Mouse (Mus musculus) inflammation-experienced regulatory T-cells, adult 6 months (primary cell): Measurements from ENCODE around the gene Mnat1. TPM values are rescaled to one million over a fixed set of nuclear protein-coding genes. Genes with fewer than 3 reads are reported as not detected.

ENCODE experiments used
- ATAC-seq: one replicate; pipeline ENCODE4 v1.8.0; 2017
- polyA plus RNA-seq, 3 experiments: library from polyadenylated mRNA; unstranded; fragments of 100-300 nt; shearing (Covaris generic); gene quantifications; one replicate each; pipeline ENCODE4 v1.2.1; 2017

Gene Mnat1
- polyA plus RNA-seq, 3 experiments from 2014 or later: 21.8 to 40.7 (median 36.1) TPM

- ATAC-seq: no peak
Measured at GRCm38 (mm10) chr12:73241960-73242359, 118.4 kb downstream of the Mnat1 start.

- no peak for ATAC-seq
Measured at GRCm38 (mm10) chr12:73245687-73246086, 122.2 kb downstream of the Mnat1 start.

- ATAC-seq: no peak
Measured at GRCm38 (mm10) chr12:73255006-73255405, 131.5 kb downstream of the Mnat1 start.

- no peak for ATAC-seq
Measured at GRCm38 (mm10) chr12:73259269-73259668, 135.8 kb downstream of the Mnat1 start.

GRCm38 (mm10) chr12:73260339-73260738 lies 136.8 kb downstream of the Mnat1 start:
- ATAC-seq: no peak

- no peak for ATAC-seq
Measured at GRCm38 (mm10) chr12:73265381-73265978, 142.0 kb downstream of the Mnat1 start.

- no peak for ATAC-seq
Measured at GRCm38 (mm10) chr12:73266597-73266996, 143.1 kb downstream of the Mnat1 start.

- no peak for ATAC-seq
Measured at GRCm38 (mm10) chr12:73268497-73268896, 145.0 kb downstream of the Mnat1 start.

- ATAC-seq: no peak
Measured at GRCm38 (mm10) chr12:73269531-73269930, 146.0 kb downstream of the Mnat1 start.

GRCm38 (mm10) chr12:73269933-73270332 lies 146.4 kb downstream of the Mnat1 start:
- no peak for ATAC-seq

GRCm38 (mm10) chr12:73274921-73275320 lies 151.4 kb downstream of the Mnat1 start:
- ATAC-seq: no peak

- ATAC-seq: peak; percentile 90
Measured at GRCm38 (mm10) chr12:73286287-73287092, 163.0 kb downstream of the Mnat1 start, which contains the start of the genes Trmt5 and Slc38a6. Gene Trmt5 (minus strand): TSS chr12:73286710. Gene Slc38a6 (plus strand): TSS chr12:73286779.

- ATAC-seq: no peak
Measured at GRCm38 (mm10) chr12:73287609-73288008, 164.1 kb downstream of the Mnat1 start.

GRCm38 (mm10) chr12:73288626-73289025 lies 165.1 kb downstream of the Mnat1 start:
- no peak for ATAC-seq

- ATAC-seq: no peak
Measured at GRCm38 (mm10) chr12:73294884-73295283, 171.4 kb downstream of the Mnat1 start.

- ATAC-seq: no peak
Measured at GRCm38 (mm10) chr12:73295505-73296140, 172.1 kb downstream of the Mnat1 start.

- ATAC-seq: no peak
Measured at GRCm38 (mm10) chr12:73298621-73299020, 175.1 kb downstream of the Mnat1 start.

GRCm38 (mm10) chr12:73300531-73300930 lies 177.0 kb downstream of the Mnat1 start:
- ATAC-seq: no peak

- ATAC-seq: no peak
Measured at GRCm38 (mm10) chr12:73304636-73305035, 181.1 kb downstream of the Mnat1 start.

GRCm38 (mm10) chr12:73307750-73308149 lies 184.2 kb downstream of the Mnat1 start:
- ATAC-seq: no peak

- ATAC-seq: no peak
Measured at GRCm38 (mm10) chr12:73308711-73309110, 185.2 kb downstream of the Mnat1 start.

GRCm38 (mm10) chr12:73317706-73318686 lies 194.5 kb downstream of the Mnat1 start:
- no peak for ATAC-seq
